Mouse (Mus musculus): ENCODE data around the gene 1700067K01Rik.

Gene 1700067K01Rik

DNA sequence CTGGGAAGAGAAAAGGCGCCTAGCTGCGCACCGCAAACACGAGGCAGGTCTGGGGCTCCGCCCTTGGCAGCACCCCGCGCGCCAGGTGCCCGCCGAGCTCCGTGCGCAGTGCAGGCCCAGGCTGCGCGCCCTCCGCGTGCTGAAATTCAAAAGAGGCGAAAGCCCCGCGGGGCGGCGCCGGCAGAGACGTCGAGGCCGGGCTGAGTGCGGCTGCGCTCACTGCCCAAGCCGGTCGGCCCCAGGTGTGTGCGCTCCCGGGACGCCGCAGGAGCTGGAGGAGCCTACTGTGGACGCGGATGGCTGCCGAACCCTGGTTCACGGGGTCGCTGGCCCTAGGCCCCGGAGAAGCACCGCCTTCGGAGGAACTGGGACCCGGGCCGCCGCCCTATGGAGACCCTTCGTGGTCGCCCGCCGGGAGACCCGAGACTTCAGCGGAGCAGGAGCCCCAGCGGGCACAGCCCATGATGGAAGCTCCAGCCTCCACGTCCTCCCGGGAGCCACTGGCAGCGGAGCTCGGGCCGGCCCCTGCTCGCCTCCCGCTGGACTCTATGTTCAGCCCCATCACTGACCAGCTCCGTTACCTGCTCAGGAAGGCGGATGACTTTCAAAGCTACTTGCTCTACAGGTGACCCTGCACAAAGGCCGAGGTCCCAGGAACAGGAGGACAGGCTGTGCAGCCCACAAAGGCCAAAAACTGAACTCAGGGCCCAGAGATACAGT, at the start of gene 1700067K01Rik:
Gene 1700067K01Rik, plus strand, starts transcription at position 222 of the 720 bp plus-strand sequence.
- DNase-seq (ENCODE audit: low read depth, low spot score): no peak

DNA sequence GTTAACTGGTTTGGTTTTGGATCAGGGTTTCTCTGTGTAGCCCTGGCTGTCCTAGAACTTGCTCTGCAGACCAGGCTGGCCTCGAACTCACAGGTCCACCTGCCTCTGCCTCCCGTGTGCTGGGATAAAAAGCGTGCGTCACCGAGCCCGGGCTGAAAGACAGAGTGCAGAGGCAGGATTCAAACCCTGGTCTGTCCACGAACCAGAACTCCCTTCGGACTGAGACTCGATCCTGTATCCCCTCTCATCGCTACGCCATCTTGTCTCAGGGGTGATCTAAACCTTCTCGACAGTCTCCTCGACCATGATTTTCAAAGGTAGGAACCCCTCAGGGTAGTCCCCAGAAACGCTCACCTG, 46.6 kb upstream of the 1700067K01Rik start:
- DNase-seq (ENCODE audit: low read depth, low spot score): no peak

- peak; percentile 95 for DNase-seq (ENCODE audit: low read depth, low spot score)
Observed at GRCm38 (mm10) chr8:83955106-83955957, 46.0 kb upstream of the 1700067K01Rik start, which contains the start of the genes Gm10644 and Asf1b. TSS of gene Gm10644 (minus strand) at chr8:83955205. TSS of gene Asf1b (plus strand) at chr8:83955507.

GRCm38 (mm10) chr8:83955958-83956218, 45.4 kb upstream of the 1700067K01Rik start:
- DNase-seq (ENCODE audit: low read depth, low spot score): no peak

DNA sequence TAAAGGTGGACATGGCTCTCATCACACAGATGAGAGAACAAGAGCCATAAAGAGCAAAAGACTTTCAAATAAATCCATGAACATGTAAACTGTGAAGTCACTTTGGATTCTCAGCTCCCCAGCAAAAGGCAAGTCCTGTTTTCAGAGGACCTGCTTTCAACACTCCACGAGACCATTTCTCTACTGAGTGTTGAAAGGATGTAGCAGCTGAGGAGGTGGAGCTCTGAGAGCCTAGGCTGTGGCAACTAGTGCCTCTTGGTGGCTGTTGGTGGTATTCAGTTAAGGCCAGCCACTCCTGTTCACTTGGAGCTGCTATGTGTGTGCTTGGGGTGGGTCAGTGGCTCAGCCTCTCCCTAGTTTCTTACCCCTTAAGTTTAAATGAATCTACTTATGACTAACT, 44.5 kb upstream of the 1700067K01Rik start:
- DNase-seq (ENCODE audit: low read depth, low spot score): no peak

DNA sequence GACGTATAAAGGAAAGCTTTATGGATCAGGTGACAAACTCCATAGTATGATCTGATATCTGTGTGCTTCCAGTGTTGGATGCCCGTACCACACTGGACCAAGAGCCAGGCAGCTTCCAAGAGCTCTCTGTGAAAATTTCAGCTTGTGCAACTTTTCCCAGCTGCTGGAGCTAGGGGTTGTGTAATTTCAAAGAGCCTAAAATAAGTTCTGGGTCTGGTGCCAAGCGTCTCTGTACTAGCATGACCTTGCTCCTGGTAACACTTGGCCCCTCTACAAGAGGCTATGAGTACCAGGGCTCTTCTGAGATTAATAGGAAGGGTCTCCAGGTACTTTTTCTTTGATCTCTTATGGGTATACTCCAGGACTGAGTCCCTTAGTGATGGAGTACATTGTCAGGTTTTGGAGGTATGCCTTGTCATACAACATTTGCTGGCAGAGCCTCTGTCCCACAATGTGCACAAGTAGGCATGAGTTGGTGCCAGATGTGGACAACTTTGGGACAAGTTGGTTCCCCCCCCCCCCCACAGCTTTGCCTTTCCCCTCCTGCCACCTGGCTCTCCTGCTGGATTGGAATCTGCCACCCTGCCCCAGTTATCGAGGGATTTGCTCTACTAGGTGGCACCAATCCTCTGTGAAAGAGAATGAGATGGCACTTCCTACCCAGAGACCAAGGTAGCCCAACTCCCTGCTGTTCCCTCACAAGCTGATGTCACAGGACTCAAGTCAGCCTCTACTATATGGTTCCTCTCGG, 37.1 kb upstream of the 1700067K01Rik start:
- DNase-seq (ENCODE audit: low read depth, low spot score): no peak

GRCm38 (mm10) chr8:83967701-83968100, 33.6 kb upstream of the 1700067K01Rik start:
- no peak for DNase-seq (ENCODE audit: low read depth, low spot score)

GRCm38 (mm10) chr8:83971121-83971520, 30.2 kb upstream of the 1700067K01Rik start:
- no peak for DNase-seq (ENCODE audit: low read depth, low spot score)

- no peak for DNase-seq (ENCODE audit: low read depth, low spot score)
Observed at GRCm38 (mm10) chr8:83971661-83972060, 29.6 kb upstream of the 1700067K01Rik start.

- DNase-seq (ENCODE audit: low read depth, low spot score): peak; percentile 92
Observed at GRCm38 (mm10) chr8:83972150-83973120, 28.9 kb upstream of the 1700067K01Rik start, which contains the start of gene Prkaca. TSS of gene Prkaca (plus strand) at chr8:83972993.

DNA sequence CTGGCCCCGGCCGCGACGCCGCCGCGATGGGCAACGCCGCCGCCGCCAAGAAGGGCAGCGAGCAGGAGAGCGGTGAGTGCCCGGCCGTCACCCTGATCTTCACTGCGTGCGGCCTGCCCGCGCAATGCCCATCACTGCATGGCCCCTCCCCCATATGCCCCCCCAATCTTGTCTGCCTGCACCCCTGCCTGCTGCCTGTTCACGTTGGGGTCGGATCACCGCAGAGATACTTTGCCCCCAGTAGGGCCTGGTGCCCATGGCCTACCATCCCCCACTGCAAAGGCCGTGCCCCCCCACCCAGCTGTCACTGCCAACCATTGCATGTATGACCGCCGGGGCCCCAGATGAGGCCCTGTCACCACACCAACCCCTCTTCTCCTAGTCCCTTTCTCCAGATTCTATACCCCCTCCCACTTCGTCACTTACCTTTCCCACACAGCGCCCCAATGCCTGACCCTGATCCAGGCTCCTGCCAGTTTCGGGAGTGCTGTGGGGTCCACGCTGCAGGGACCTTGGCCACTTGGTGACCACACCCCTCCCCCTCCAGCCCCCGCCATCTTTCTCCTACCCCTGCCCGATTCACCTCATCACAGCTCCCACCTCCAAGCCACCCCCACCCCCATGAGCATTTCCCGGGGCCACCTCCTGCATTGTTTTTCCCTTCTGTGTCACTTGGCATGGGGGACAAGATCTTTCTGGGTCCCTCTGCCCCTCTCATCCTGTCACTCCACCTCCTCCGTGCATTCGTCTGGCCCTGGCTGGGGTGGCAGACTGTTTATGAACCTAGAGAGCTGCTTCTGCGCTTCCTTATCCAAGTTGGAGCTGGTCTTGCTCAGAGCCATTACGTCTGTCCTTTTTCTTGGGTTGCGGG, 27.9 kb upstream of the 1700067K01Rik start:
- DNase-seq (ENCODE audit: low read depth, low spot score): no peak

GRCm38 (mm10) chr8:83974521-83974920, 26.8 kb upstream of the 1700067K01Rik start:
- no peak for DNase-seq (ENCODE audit: low read depth, low spot score)

DNA sequence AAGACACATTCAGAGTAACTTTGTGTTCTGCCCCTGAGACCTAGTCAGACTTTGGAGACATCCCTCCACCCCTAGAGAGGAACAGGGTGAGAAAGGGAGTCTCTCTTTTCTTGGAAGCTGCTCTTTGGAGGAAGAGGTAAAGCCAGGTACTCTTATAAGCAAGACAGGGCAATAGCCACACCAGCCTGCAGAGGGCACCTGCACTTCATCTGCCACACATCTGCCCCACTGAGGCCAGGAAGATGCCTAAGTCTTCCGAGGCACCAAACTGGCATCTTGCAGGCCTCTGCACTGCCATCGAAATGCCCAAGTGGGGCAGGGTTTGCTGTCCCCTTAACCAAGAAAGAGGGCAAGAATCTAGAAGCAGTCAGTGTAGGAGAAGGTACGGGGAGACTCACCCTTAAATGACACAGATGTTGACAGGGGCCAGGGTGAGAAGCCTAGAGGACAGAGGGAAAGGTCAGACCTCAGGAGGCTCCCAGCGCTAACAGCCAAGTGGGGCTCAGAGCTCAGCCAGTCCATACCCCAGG, 25.1 kb upstream of the 1700067K01Rik start:
- no peak for DNase-seq (ENCODE audit: low read depth, low spot score)

DNA sequence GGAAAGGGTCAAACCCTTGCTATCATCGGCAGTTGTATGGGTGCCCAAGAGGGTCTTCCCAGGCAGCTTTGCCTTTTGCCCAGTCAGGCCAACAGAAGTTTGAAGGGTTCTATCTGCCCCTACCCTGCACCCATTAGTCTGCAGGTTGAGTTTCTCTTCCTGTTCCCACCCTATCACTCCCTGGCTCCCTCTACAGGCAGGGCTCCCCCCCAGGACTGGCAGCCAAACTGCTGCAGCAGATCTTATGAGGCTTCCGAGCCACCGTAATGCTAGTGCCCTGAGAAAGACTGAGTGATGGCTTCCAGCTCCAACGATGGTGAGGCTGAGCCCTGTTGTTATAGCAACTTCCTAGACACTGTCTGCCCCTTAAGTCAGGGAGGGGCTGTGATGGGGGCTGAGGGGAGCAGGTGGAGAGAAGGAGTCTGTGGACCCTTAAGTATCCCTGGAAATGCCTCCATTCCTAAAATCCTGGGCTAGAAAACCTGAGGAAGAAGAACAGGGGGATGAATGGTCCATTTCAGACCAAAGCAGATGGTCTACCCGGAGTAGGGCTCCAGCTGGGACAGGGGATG, 24.4 kb upstream of the 1700067K01Rik start:
- DNase-seq (ENCODE audit: low read depth, low spot score): no peak

GRCm38 (mm10) chr8:83977646-83978045, 23.7 kb upstream of the 1700067K01Rik start:
- no peak for DNase-seq (ENCODE audit: low read depth, low spot score)

GRCm38 (mm10) chr8:83978200-83978599, 23.1 kb upstream of the 1700067K01Rik start:
- DNase-seq (ENCODE audit: low read depth, low spot score): no peak

DNA sequence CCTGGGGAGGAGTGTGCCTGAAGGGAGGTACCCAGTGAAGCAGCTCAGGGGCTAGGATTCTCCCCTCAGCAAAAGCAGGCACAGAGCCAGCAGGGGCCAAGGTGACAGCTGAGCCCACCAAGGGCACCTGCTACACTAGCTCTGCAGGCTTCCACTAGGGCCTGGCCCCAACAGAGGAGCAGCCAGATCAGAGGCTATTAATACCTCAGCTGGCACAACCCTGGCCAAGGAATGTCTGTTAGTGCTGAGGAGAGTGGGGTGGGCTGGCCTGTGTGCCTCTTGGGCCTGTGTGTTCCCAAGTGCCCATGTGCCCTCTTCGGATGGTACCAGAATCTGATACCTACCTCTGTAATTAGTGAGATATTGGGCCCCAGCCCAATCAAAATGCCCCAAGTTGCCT, 21.1 kb upstream of the 1700067K01Rik start:
- DNase-seq (ENCODE audit: low read depth, low spot score): no peak

GRCm38 (mm10) chr8:83980845-83981244, 20.5 kb upstream of the 1700067K01Rik start:
- DNase-seq (ENCODE audit: low read depth, low spot score): no peak

- no peak for DNase-seq (ENCODE audit: low read depth, low spot score)
Observed at GRCm38 (mm10) chr8:83981533-83981932, 19.8 kb upstream of the 1700067K01Rik start.

Measured in retina, adult 2 months (tissue).